Mouse (Mus musculus) left cerebral cortex, adult 2 months (tissue): ENCODE measurements at regions not wholly inside any gene's neighbourhood (a gene's known extent, or its start where the extent isn't known, plus 50 kb on each side); places are given as distances from the start of the nearest gene placed in this dataset.

ENCODE experiments used
- DNase-seq, 2 experiments: peaks; one replicate each; pipeline ENCODE4 v3.0.0; 2021 to 2022; ENCODE audit warnings: low spot score in 2 of 2, mixed read lengths in 1 of 2; ENCODE audit errors: extremely low spot score in 1 of 2
- H3K27ac ChIP-seq: fragments of 200-600 bp; 2 replicates; pipeline ENCODE4 v1.8.1; 2022
- H3K4me3 ChIP-seq: fragments of 200-600 bp; 2 replicates; pipeline ENCODE4 v1.8.1; 2022
- CTCF ChIP-seq: fragments of 200-600 bp; IDR thresholded peaks from 2 replicates; pipeline ENCODE4 v1.8.1; 2022; ENCODE audit warnings: antibody characterized with exemption, mild to moderate bottlenecking, moderate library complexity
- intact Hi-C: fragments of 180-260 bp; cut with DNase I; formaldehyde crosslinking; loops from one replicate; pipeline ENCODE4 v1.15.1; 2025

DNA sequence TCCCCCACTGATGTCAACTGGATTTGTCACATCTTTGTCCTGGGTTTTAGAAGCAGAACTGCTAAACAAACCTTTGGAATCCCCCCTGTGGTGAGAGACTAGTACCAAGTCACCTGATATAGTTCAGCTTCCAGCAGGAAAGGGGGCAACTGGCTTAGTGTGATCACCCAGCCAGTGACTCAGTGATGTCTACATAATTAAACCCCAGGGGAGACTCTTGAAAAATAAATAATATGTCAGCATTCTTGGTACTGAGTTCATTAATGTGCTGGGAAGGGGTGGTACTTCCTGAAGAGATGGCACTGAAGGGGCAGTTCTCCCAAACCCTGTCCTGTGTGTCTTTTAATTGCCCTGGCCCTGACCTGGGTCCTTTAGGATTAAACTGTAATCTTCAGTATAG is 166.5 kb upstream of the Camk1g start:
- no peak overlapping the region for H3K4me3 ChIP-seq
- TF ChIP-seq CTCF, result no peak
- no peak overlapping the region for H3K27ac ChIP-seq
- DNase-seq, result no peak
- intact Hi-C loops, result no loop called here

DNA sequence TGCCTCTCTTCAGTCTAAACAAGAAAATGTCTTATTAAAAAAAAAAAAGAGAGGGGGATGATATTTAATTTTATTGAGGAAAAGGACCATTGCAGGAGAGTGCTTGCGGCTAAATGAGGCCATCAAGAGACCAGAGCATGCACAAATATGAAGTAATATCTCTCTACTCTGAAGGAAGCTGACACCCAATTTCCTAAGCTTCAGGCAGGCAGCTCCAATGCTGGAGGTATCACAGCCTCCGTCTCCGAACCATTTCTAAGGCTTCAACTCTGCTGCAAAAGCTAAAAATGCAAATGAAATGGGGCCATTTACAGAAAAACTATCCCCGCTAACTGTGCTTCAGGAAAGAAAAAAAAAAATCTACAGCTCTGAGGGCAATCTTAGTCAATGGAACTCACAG is 164.4 kb upstream of the Camk1g start:
- no peak overlapping the region for H3K27ac ChIP-seq
- no peak for TF ChIP-seq CTCF
- no peak overlapping the region for H3K4me3 ChIP-seq
- DNase-seq, result no peak
- intact Hi-C loops, result no loop called here

DNA sequence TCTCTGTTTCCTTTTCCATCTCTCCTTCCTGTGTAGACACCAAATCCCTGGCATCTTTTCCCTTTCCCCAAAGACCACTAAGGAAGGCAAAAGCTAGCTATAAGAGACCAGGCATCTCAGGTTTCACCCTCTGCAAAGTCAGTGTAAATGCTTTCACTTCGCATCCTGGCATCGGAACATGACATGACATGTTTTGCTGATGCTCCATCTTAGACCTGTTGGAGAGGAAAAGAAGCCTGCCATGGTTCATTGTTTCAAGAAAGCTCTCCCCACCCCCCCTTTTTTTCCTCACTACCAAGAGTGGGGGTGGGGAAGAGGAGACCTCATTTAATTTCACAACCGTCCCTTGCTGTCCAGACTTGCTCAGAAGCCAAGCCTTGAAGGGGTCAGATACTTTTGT is 156.4 kb upstream of the Camk1g start:
- no peak for DNase-seq
- Histone ChIP-seq H3K4me3 (no peak overlapping the region), H3K27ac (no peak overlapping the region)
- TF ChIP-seq CTCF, result no peak
- intact Hi-C loops, result no loop called here

DNA sequence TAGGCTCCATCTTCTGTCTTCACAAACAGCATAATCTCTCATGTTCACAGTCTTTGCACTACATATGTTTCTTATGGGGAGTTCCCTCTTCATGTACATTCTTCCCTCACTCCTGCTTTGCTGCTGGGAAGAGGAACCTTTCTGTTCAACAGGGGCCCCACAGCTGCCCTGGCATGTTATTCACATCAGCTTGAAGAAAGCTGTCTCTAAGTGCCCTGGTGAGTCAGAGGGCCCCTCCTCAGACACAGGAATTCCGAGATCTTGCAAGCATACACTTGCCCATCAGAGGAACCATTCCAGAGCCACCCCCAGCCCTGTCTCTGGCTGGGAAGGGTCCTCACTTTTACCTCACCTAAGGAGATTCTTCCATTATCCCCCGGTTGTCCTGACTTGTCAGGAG is 151.9 kb upstream of the Camk1g start:
- DNase-seq, result no peak
- intact Hi-C loops, result no loop called here
- no peak overlapping the region for H3K27ac ChIP-seq
- no peak for TF ChIP-seq CTCF
- H3K4me3 ChIP-seq, result no peak overlapping the region

DNA sequence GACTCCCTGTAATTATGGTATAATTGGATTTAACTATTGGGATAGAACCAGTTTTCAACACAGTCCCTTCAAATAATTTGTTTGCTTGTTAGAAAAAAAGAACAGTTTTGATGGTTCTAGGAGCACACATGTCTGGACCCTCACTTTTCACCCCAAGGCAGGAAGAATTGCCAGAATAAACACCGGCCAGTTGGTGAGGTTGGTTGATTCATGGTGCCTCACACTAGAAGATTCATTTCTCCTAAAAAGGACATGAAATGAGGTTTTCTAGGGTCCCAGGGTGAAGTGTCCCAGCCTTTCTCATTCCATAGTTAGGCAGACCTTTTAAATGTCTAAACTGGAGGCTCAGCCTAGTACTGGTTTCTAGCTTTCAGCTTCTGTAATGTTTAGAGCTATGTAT is 148.7 kb upstream of the Camk1g start:
- no peak for TF ChIP-seq CTCF
- Histone ChIP-seq H3K4me3 (no peak overlapping the region), H3K27ac (no peak overlapping the region)
- intact Hi-C loops, result no loop called here
- no peak for DNase-seq

DNA sequence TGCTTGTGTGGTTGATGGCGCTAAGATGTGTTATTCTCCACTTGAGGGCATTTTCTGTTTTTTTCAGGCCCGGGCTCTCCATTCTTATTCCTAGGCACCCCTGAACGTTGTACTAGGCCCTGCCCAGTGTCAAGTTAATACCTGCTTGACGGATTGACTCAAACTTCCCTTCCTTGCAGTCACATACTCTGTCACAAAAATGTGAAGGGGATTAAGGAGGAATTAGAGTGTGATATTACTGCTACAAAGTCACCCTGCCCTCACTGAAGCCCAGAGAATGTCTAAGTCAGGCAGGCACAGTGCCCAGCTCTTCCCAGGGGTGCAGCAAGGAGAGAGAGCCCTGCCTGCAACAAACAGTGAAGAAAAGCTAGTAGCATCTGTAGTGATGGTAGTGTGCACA is 147.9 kb upstream of the Camk1g start:
- intact Hi-C loops, result no loop called here
- TF ChIP-seq CTCF, result no peak

GRCm38 (mm10) chr1:193517293-193517692 is 147.2 kb upstream of the Camk1g start:
- DNase-seq, result no peak
- H3K27ac ChIP-seq, result no peak overlapping the region
- H3K4me3 ChIP-seq, result no peak overlapping the region
- TF ChIP-seq CTCF, result no peak
- intact Hi-C loops, result no loop called here

More for the DNA sequence above, 147.9 kb upstream of the Camk1g start:
- Histone ChIP-seq H3K4me3 (no peak overlapping the region), H3K27ac (no peak overlapping the region)
- DNase-seq, result no peak

DNA sequence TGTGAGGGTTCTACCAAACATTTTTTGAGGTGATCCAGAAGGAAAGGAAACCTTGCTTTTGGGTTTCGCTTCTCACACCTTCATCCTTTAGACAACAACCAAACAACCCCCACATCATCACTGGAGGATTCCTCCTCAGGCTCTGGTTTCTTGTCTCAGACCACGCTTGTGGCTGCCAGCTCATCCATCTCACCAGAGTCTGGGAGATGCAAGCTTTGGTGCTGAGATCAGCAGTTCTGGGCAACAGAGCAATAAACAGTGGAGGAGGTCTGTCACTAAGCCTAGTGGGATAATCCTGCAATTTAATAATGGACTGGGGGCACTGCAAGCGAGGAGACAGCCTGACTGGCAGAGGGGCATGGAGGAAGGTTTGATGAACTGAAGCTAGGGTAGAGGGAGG is 146.3 kb upstream of the Camk1g start:
- no peak overlapping the region for H3K4me3 ChIP-seq
- no peak overlapping the region for H3K27ac ChIP-seq
- TF ChIP-seq CTCF, result no peak
- intact Hi-C loops, result no loop called here
- DNase-seq, result no peak

GRCm38 (mm10) chr1:193513929-193514710 is 144.0 kb upstream of the Camk1g start:
- Histone ChIP-seq H3K4me3 (no peak overlapping the region), H3K27ac (no peak overlapping the region)
- intact Hi-C loops, result no loop called here
- no peak for TF ChIP-seq CTCF
- DNase-seq, result no peak

GRCm38 (mm10) chr1:193510066-193510793 is 140.1 kb upstream of the Camk1g start:
- intact Hi-C loops, result no loop called here
- Histone ChIP-seq H3K27ac (no peak overlapping the region), H3K4me3 (no peak overlapping the region)
- no peak for TF ChIP-seq CTCF
- no peak for DNase-seq

GRCm38 (mm10) chr1:193508271-193508670 is 138.2 kb upstream of the Camk1g start:
- intact Hi-C loops, result no loop called here
- H3K27ac ChIP-seq, result no peak overlapping the region
- no peak overlapping the region for H3K4me3 ChIP-seq
- DNase-seq, result no peak
- no peak for TF ChIP-seq CTCF

- no peak for TF ChIP-seq CTCF
- DNase-seq, result no peak
- Histone ChIP-seq H3K27ac (no peak overlapping the region), H3K4me3 (no peak overlapping the region)
- intact Hi-C loops, result no loop called here
Measured at GRCm38 (mm10) chr1:193506991-193507390, 136.9 kb upstream of the Camk1g start.

DNA sequence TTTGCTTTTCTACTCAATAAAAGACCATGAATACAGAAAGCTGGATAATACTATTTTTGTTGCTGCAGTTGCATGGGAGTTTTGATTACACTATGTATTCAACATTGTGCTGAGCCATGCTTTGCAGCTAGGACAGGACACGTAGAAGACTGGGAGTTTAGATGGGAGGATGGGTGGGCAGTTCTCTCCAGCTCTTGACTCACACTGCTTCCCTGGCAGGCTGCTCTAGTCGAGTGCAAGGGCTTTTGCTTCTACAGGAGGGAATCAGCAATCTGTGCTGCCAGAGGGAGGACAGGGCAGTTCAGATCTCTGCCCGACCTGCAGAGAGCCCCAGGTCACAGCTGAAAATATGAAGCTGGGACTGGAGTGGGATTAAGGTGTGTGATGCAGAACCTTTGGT is 135.3 kb upstream of the Camk1g start:
- no peak overlapping the region for H3K27ac ChIP-seq
- peak in 1 of 2 experiments; percentile 15 for DNase-seq
- intact Hi-C loops, result loop anchor here (1.0 kb wide), 1 partner anchor 84 kb away; no protein-coding TSS in a partner anchor
- no peak for TF ChIP-seq CTCF
- H3K4me3 ChIP-seq, result no peak overlapping the region
